Mouse (Mus musculus) CH12F3 (cell line): ENCODE data around the gene Olfr954.

Experiments
- in situ Hi-C: fragments of 300-500 bp; cut with MboI; formaldehyde crosslinking; loops from 2 replicates; pipeline ENCODE4 v1.14.3; 2020; ENCODE audit warnings: low sequenced_read_pairs

Gene Olfr954

DNA sequence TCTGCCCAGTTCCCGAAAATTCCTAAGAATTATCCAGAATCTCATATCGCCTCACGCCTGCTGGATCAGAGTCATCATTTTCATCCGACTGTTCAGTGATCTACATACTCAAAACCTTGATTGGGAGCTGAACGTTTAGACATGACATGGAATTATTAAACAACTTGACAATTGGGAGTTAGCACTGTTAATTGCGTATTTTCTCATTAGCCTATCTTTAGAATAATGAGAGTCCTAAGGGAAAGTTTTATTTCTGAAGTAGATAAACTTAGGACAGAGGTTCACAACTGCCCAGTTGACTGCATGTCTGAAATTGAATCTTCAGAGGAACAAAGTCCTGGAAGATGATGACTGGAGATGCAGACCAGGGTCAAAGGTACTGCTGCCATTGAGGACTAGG lies at the start of gene Olfr954:
Gene Olfr954 (plus strand): TSS at position 301 of the 400 bp plus-strand sequence.
- in situ Hi-C loops, result no loop called here

DNA sequence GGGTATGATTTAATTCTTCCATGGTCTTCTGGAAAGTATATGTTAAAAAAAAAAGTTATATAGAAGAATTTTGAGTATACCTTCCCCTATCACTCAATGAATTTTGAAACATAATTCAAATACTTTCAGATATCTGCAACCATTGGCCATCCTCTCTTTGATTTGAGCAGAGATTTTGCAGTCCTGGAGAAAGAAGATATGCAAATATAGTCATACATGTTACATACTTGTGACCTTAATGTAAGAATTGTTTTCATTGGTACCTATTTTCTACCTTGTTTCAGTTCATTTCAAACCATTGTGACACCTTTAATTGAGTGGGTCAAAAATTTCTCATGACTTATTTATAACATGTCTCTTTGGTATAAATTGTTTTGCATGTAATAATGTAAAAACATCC lies 29.5 kb upstream of the Olfr954 start, which contains the start of gene Olfr952:
Gene Olfr952 (minus strand): TSS at position 101 of the 400 bp plus-strand sequence.
- in situ Hi-C loops, result no loop called here

DNA sequence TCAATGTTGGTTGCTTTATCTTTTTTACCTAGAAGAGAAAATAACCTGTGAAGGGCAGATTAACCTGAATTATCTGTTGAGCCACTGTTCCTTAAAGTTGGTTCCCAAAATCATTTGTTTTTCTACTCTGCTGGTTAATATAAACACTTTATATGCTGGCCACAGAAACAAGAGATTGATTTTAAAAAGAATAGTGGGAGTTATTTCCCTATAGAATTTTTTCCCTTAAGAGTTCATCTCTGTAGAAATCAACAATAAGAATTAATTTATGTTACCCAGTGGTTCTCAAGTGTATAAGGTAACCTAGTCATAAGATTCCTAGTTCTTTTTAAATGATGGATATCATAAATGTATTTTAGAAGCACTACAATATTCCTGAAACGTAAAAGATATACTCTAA lies 15.3 kb downstream of the Olfr954 start, which contains the start of gene Olfr955:
Gene Olfr955 (minus strand): TSS at position 101 of the 400 bp plus-strand sequence.
- in situ Hi-C loops, result no loop called here

- in situ Hi-C loops, result no loop called here
Observed at GRCm38 (mm10) chr9:39493895-39494294, 37.4 kb downstream of the Olfr954 start, which contains the start of gene Olfr44. Olfr44 (minus strand) TSS chr9:39493995.

DNA sequence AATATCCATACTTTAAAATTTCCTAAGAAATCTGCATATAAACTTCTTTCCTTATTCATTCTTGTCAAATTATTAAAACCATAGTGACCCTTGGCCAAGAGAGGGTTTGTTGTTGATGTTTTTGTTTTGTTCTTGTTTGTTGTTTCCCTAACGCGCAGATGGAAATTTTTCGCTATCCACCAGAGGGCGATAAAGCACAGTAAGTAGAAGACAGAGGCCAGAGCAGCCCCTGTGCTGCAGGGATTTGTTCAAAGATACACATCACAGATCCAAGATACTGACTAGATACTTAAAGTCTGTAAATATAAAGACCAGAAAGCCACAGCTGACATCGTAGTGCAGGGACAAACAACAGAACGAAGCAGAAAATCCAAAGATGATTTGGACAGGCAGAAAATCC lies 52.5 kb downstream of the Olfr954 start:
- in situ Hi-C loops, result no loop called here

- in situ Hi-C loops, result no loop called here
Observed at GRCm38 (mm10) chr9:39509412-39509811, 52.9 kb downstream of the Olfr954 start.
